Mouse (Mus musculus) forebrain, embryonic 13.5 days (tissue): ENCODE results near the gene Ptdss2. TPM values are rescaled to one million over a fixed set of nuclear protein-coding genes. Genes with fewer than 3 reads are reported as not detected.

Experiments
- ATAC-seq: fragments of 200-750 bp; cut with Nextera tagmentation; 2 replicates; pipeline ENCODE4 v1.8.0; 2017
- H3K27ac ChIP-seq: fragments of 300-500 bp; sonication (generic); 2 replicates; pipeline ENCODE4 v1.5.1; 2015; ENCODE audit warnings: inconsistent platforms, mild to moderate bottlenecking, moderate library complexity
- H3K27me3 ChIP-seq: fragments of 300-500 bp; sonication (generic); 2 replicates; pipeline ENCODE4 v1.6.1; 2015; ENCODE audit warnings: mild to moderate bottlenecking, inconsistent platforms
- H3K36me3 ChIP-seq: fragments of 300-500 bp; sonication (generic); 2 replicates; pipeline ENCODE4 v1.6.1; 2015; ENCODE audit warnings: mild to moderate bottlenecking, inconsistent platforms; ENCODE audit not compliant: poor library complexity, severe bottlenecking
- H3K4me1 ChIP-seq: fragments of 300-500 bp; sonication (generic); 2 replicates; pipeline ENCODE4 v1.6.1; 2015; ENCODE audit warnings: inconsistent platforms
- H3K4me2 ChIP-seq: fragments of 300-500 bp; sonication (generic); 2 replicates; pipeline ENCODE4 v1.6.1; 2015; ENCODE audit warnings: inconsistent platforms, mild to moderate bottlenecking, moderate library complexity
- H3K4me3 ChIP-seq: fragments of 300-500 bp; sonication (generic); 2 replicates; pipeline ENCODE4 v1.5.1; 2015; ENCODE audit warnings: mild to moderate bottlenecking, inconsistent platforms
- H3K9ac ChIP-seq: fragments of 300-500 bp; sonication (generic); 2 replicates; pipeline ENCODE4 v1.6.1; 2015; ENCODE audit warnings: mild to moderate bottlenecking, inconsistent platforms
- H3K9me3 ChIP-seq: fragments of 300-500 bp; sonication (generic); replicated peaks from 2 replicates; pipeline ENCODE4 v1.6.1; 2016; ENCODE audit warnings: inconsistent platforms
- WGBS: fragments of 180-500 bp; shearing (Covaris S2); methylation state at CpG from one replicate; pipeline ENCODE4 v1.1.7; 2015; 5-methylcytosine and 5-hydroxymethylcytosine counted together
- polyA plus RNA-seq: library from polyadenylated mRNA; unstranded; fragments of >200 nt; fragmentation: Nextera tagmentation; extraction: Ambion mirVana; gene quantifications from 2 replicates; pipeline ENCODE4 v1.2.1, GENCODE M21; 2015

Gene Ptdss2
- polyA plus RNA-seq, 1 experiment from 2014 or later = 61.1 TPM

DNA sequence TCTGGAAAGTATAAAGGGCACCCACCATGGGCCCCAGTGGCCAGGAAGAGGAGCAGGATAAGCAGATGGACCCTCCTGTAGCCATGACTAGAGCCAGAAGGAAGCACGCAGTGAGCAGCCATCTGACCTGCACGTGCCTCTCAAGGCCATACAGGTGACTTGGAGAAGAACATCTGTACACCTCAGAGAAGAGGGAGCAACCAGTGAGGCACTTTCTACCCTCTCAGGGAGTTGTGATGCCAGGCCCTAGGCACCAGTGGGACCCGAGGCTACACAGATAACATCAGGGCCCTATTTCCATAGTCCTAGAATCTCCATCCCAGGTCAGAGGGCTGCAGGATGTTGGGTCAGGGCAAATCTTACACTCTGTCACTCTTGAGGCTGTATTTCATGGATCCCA, 68.0 kb downstream of the Ptdss2 start:
- 90% methylated on average over 3 of the region's 3 CpGs for WGBS

DNA sequence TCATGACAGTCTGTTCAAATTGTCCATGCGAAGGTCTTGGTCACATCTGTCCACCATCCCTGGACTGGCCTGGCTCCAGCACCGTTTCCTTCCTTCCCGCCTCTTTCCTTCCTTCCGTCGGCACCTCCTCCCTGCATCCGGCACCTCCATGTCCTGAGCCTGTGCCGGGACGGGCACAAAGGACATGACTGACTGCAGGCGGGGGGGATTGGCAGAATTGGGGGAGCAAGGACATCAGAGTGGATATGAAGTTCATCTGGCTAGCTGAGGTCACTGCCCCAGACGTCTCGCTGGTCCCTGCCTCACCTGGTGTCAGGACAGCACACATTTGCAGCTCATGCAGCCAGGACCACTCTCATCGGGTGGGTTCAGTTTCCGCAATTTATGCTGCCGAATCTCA, 68.9 kb downstream of the Ptdss2 start:
- Histone ChIP-seq H3K9me3 (no peaks in the 10 kb centered on the region), H3K4me2 (no peak overlapping the region), H3K36me3 (peaks cover 38% of the 10 kb centered on the region), H3K27ac (no peak overlapping the region), H3K4me3 (no peak overlapping the region), H3K4me1 (peaks cover 24% of the 10 kb centered on the region), H3K9ac (no peak overlapping the region), H3K27me3 (no peaks in the 10 kb centered on the region)
- ATAC-seq = no peak
- 93% methylated on average over 14 of the region's 14 CpGs for WGBS

More for the DNA sequence above, 68.0 kb downstream of the Ptdss2 start:
- no peak overlapping the region for H3K9ac ChIP-seq
- H3K4me3 ChIP-seq = no peak overlapping the region
- H3K27me3 ChIP-seq = no peaks in the 10 kb centered on the region
- H3K9me3 ChIP-seq = no peaks in the 10 kb centered on the region
- ATAC-seq = no peak
- H3K4me1 ChIP-seq = peaks cover 19% of the 10 kb centered on the region
- H3K36me3 ChIP-seq = peaks cover 38% of the 10 kb centered on the region
- no peak overlapping the region for H3K27ac ChIP-seq
- H3K4me2 ChIP-seq = no peak overlapping the region

- Histone ChIP-seq H3K4me1 (peaks cover 24% of the 10 kb centered on the region), H3K9ac (peak overlapping the region; percentile 96)
- WGBS = 91% methylated on average over 23 of the region's 24 CpGs
These were observed 69.9 kb downstream of the Ptdss2 start for GRCm38 (mm10) chr7:141191796-141192685.

DNA sequence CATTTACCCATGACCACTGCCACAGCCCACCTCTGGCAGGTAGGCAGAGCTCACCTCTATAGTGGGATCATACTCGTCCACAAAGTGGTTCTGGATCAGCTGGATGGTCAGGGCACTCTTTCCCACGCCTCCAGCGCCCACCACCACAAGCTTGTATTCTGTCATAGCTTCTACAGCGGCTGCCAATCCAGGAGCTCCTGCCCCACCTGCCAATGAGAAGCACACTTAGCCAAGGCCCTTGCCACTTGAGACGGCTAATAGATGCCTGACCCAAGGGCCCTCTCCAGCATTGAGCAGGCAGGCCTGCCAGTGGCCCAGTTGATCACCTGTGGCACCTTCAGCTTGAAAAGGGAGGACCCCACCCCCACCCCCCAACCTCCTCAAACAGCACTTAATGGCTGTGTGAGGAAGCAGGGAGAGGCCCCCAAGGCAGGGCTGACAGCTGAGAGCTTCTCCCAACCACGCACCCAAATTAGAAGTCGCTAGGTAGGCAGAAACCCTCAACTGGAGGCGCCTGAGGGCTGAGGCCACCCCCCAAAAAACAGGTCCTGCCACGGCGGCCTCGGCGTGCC, 70.7 kb downstream of the Ptdss2 start:
- Histone ChIP-seq H3K27me3 (no peaks in the 10 kb centered on the region), H3K4me2 (peak overlapping the region; percentile 96), H3K4me1 (peaks cover 24% of the 10 kb centered on the region), H3K9ac (peak overlapping the region; percentile 96), H3K36me3 (peaks cover 38% of the 10 kb centered on the region), H3K9me3 (no peaks in the 10 kb centered on the region), H3K27ac (peak overlapping the region; percentile 76), H3K4me3 (peak overlapping the region; percentile 92)
- ATAC-seq = no peak
- 28% methylated on average over 12 of the region's 12 CpGs for WGBS

More at GRCm38 (mm10) chr7:141191796-141192685, 69.9 kb downstream of the Ptdss2 start:
- Histone ChIP-seq H3K27me3 (no peaks in the 10 kb centered on the region), H3K36me3 (peaks cover 38% of the 10 kb centered on the region), H3K27ac (no peak overlapping the region), H3K4me2 (peak overlapping the region; percentile 96), H3K4me3 (peak overlapping the region; percentile 92), H3K9me3 (no peaks in the 10 kb centered on the region)
- ATAC-seq = no peak

GRCm38 (mm10) chr7:141193348-141193856, 71.2 kb downstream of the Ptdss2 start:
- H3K9me3 ChIP-seq = no peaks in the 10 kb centered on the region
- H3K4me3 ChIP-seq = peak overlapping the region; percentile 92
- peak; percentile 48 for ATAC-seq
- WGBS = 0% methylated on average over 26 of the region's 43 CpGs
- peaks cover 24% of the 10 kb centered on the region for H3K4me1 ChIP-seq
- peak overlapping the region; percentile 76 for H3K27ac ChIP-seq
- H3K9ac ChIP-seq = peak overlapping the region; percentile 96
- peak overlapping the region; percentile 96 for H3K4me2 ChIP-seq
- H3K36me3 ChIP-seq = peaks cover 38% of the 10 kb centered on the region
- H3K27me3 ChIP-seq = no peaks in the 10 kb centered on the region

GRCm38 (mm10) chr7:141193948-141194347, 71.8 kb downstream of the Ptdss2 start, which contains the start of the genes Hras and Lrrc56:
TSS of gene Hras (minus strand) at chr7:141194005.
TSS of gene Lrrc56 (plus strand) at chr7:141194157.
- H3K4me3 ChIP-seq = peak within 1 kb of the TSS; percentile 92
- peaks cover 35% of the 10 kb centered on the region for H3K36me3 ChIP-seq
- peak; percentile 95 for ATAC-seq
- peak within 1 kb of the TSS; percentile 96 for H3K4me2 ChIP-seq
- H3K27ac ChIP-seq = peak within 1 kb of the TSS; percentile 76
- no peaks in the 10 kb centered on the region for H3K27me3 ChIP-seq
- under 1% methylated on average over 25 of the region's 39 CpGs for WGBS
- H3K4me1 ChIP-seq = peaks cover 24% of the 10 kb centered on the region
- H3K9me3 ChIP-seq = no peaks in the 10 kb centered on the region
- H3K9ac ChIP-seq = peak within 1 kb of the TSS; percentile 96

DNA sequence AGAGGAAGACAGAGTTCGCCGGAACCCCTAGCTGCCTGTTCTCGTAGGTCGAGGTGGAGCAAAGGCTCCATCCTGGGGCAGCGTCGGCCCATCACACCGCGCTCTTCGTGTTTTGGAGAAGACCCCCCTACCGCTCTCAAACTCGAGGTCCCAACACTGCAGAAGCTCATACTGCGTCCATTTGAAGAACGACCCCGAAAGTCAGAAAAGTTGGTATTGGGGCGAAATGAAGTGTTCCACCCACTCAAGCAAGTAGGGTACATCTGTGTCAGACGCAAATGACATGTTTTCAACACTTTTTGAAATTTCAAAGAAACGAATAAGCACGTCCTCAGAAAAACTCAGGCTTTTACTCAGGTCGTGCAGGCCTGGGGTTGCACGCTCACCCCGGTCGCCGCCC, 72.2 kb downstream of the Ptdss2 start:
- no peak for ATAC-seq
- WGBS = under 1% methylated on average over 23 of the region's 23 CpGs
- peaks cover 24% of the 10 kb centered on the region for H3K4me1 ChIP-seq

GRCm38 (mm10) chr7:141194830-141195229, 72.6 kb downstream of the Ptdss2 start:
- peak overlapping the region; percentile 92 for H3K4me3 ChIP-seq
- H3K36me3 ChIP-seq = peaks cover 29% of the 10 kb centered on the region
- WGBS = under 1% methylated on average over 28 of the region's 28 CpGs
- peaks cover 24% of the 10 kb centered on the region for H3K4me1 ChIP-seq
- no peaks in the 10 kb centered on the region for H3K9me3 ChIP-seq
- H3K27me3 ChIP-seq = no peaks in the 10 kb centered on the region
- H3K4me2 ChIP-seq = peak overlapping the region; percentile 96
- H3K27ac ChIP-seq = peak overlapping the region; percentile 73
- H3K9ac ChIP-seq = peak overlapping the region; percentile 67
- ATAC-seq = peak; percentile 52

More for the DNA sequence above, 72.2 kb downstream of the Ptdss2 start:
- H3K4me3 ChIP-seq = peak overlapping the region; percentile 92
- peak overlapping the region; percentile 67 for H3K9ac ChIP-seq
- no peaks in the 10 kb centered on the region for H3K9me3 ChIP-seq
- peaks cover 30% of the 10 kb centered on the region for H3K36me3 ChIP-seq
- H3K4me2 ChIP-seq = peak overlapping the region; percentile 96
- H3K27ac ChIP-seq = peak overlapping the region; percentile 73
- H3K27me3 ChIP-seq = no peaks in the 10 kb centered on the region

DNA sequence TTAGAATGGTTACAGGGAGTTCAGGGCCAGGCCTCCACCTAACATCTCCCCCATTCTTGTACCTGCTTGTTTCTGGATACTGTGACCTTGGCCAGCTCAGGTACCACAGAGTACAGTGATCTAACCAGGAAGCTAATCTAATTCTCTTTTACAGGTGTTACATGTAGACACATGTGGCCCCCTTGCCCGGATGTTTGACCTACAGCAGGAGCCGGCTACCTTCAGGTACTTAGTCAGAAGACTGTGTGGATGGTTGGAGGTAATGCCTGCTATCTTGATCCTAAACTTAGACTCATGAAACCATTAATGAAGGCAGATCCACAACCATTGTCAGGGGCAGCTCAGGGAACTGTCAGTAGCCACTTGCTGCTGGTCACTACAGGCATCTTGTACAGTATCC, 73.6 kb downstream of the Ptdss2 start:
- ATAC-seq = no peak
- H3K27ac ChIP-seq = no peak overlapping the region
- H3K9me3 ChIP-seq = no peaks in the 10 kb centered on the region
- WGBS = 95% methylated on average over 2 of the region's 2 CpGs
- H3K9ac ChIP-seq = peak overlapping the region; percentile 67; the same call in 1 of the 2 replicates
- peak overlapping the region; percentile 92; the same call in 1 of the 2 replicates for H3K4me3 ChIP-seq
- peak overlapping the region; percentile 96 for H3K4me2 ChIP-seq
- no peaks in the 10 kb centered on the region for H3K27me3 ChIP-seq
- H3K4me1 ChIP-seq = peaks cover 24% of the 10 kb centered on the region
- peaks cover 21% of the 10 kb centered on the region for H3K36me3 ChIP-seq

DNA sequence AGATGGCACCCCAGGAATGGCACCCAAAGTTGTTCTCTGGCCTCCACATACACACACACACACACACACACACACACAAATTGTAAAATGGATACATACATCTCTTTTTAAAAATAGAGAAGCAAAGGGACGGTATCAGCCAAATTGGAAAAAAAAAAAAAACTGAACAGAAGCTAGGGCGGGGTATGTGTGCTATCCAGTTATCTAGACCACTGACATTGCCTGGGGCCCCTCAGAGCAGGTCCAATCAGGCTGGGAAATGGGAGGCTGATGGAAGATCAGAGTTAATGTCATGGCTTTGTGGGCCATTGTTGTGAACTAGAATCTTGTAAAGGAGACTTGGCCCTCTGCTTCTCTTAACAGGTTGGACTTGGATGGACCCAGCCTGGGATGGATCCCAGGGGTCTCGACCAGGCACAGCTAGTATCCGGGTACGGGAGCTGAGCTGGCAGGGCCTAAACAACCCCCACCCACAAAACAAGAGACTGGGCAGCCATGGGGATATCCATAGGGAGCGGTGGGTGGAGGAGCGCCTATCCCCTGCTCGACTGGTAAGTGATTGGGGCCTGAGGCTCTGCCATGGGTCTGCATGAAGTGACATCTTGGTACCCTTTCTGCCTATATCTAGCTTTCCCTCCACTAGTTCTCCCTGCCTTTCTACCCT, 74.6 kb downstream of the Ptdss2 start:
- Histone ChIP-seq H3K27ac (no peak overlapping the region), H3K4me3 (no peak overlapping the region), H3K9ac (no peak overlapping the region; the same call in 1 of the 2 replicates), H3K36me3 (peaks cover 11% of the 10 kb centered on the region), H3K9me3 (no peaks in the 10 kb centered on the region), H3K4me2 (no peak overlapping the region), H3K4me1 (peaks cover 24% of the 10 kb centered on the region), H3K27me3 (no peaks in the 10 kb centered on the region)
- no peak for ATAC-seq
- WGBS = 95% methylated on average over 8 of the region's 8 CpGs

GRCm38 (mm10) chr7:141198121-141198520, 75.9 kb downstream of the Ptdss2 start:
- Histone ChIP-seq H3K27me3 (no peaks in the 10 kb centered on the region), H3K4me1 (peaks cover 12% of the 10 kb centered on the region), H3K9ac (no peak overlapping the region), H3K4me3 (no peak overlapping the region), H3K9me3 (no peaks in the 10 kb centered on the region), H3K4me2 (no peak overlapping the region), H3K36me3 (0 out of 2 replicates have a peak, but pooled peaks cover 4% of the 10 kb centered on the region), H3K27ac (no peak overlapping the region)
- no peak for ATAC-seq
- 97% methylated on average over 4 of the region's 4 CpGs for WGBS
